8 mouse cellular contexts compared by ENCODE assay signal in the genomic region with DNA sequence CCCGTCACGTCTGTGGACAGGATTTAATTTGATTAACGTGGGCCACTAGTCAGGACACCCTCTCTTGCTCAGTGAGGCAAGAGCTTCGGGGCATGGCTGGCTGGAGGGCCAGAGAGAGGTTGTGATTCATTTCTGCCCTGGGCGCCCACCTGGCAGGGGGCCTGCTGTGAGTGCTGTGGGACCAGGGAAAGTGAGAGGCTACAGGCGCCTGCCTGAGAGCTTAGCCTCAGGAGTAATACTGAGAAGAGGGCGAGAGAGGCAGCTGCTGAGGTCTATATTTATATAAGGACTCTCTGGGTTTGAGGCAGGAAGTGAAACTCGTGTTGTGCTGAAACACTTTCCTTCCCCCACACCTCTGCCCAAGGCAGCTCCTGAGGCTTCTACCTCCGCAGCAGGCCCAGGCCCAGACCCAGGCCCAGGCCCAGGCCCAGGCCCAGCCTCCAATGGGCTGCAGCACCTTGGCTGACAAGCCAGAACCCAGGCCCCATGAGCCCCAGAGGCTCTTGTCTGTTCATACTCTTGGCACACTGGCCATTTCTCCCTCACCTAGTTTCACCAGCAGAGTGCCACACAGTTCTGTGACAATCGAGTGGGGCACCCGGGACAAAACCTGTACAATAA.
DNase-seq lines count a peak whose midpoint lies in the region; ATAC-seq and TF ChIP-seq lines count a peak whose summit lies in the region.

No protein-coding gene starts in this region.

- no peak overlapping the region for H3K4me2 ChIP-seq in hindbrain, embryonic 13.5 days
- H3K4me2 ChIP-seq in intestine, postnatal 0 days (replicated peaks; ENCODE audit: low read depth), result no peak overlapping the region

- WGBS in hindbrain, embryonic 10.5 days, result 57% methylated on average over 11 of the region's 11 CpGs
- 68% methylated on average over 11 of the region's 11 CpGs for WGBS in hindbrain, embryonic 13.5 days
- WGBS in intestine, postnatal 0 days, result 65% methylated on average over 11 of the region's 11 CpGs
- 62% methylated on average over 11 of the region's 11 CpGs for WGBS in small intestine, adult 2 months

- no peak overlapping the region for H3K4me3 ChIP-seq in hindbrain, embryonic 10.5 days
- H3K4me3 ChIP-seq in hindbrain, embryonic 13.5 days, result no peak overlapping the region
- H3K4me3 ChIP-seq in intestine, postnatal 0 days (ENCODE audit: low read depth, low read length), result no peak overlapping the region
- no peak overlapping the region for H3K4me3 ChIP-seq in small intestine, adult 2 months (ENCODE audit: low read depth, low read length)

- no peaks in the 10 kb centered on the region for H3K9me3 ChIP-seq in hindbrain, embryonic 10.5 days
- no peaks in the 10 kb centered on the region for H3K9me3 ChIP-seq in hindbrain, embryonic 13.5 days
- H3K9me3 ChIP-seq in intestine, postnatal 0 days (ENCODE audit: control insufficient read depth), result no peaks in the 10 kb centered on the region

- no peak for ATAC-seq in hindbrain, embryonic 13.5 days (ENCODE audit: low FRiP score)
- ATAC-seq in intestine, postnatal 0 days, result no peak
- no peak for ATAC-seq in erythroid progenitor cell, adult 5-6 weeks (replicated peaks; ENCODE audit: low FRiP score, poor library complexity, severe bottlenecking)

- DNase-seq in hindbrain, embryonic 10.5 days (ENCODE audit: low spot score), result no peak
- DNase-seq in NIH3T3 (ENCODE audit: low read depth), result peak; percentile 58
- DNase-seq in testis, postnatal 10 days (ENCODE audit: low spot score), result no peak
- DNase-seq in urinary bladder, postnatal 4 days (ENCODE audit: low spot score in 2 of 2), result no peak

- no peak for TF ChIP-seq CTCF in intestine, postnatal 0 days (IDR thresholded peaks at IDR 0.05; ENCODE audit: low read depth)
- TF ChIP-seq CTCF in small intestine, adult 2 months (IDR thresholded peaks at IDR 0.05; ENCODE audit: extremely low read depth, insufficient read length, insufficient replicate concordance, low read depth, low read length), result no peak

- H3K36me3 ChIP-seq in hindbrain, embryonic 10.5 days, result no peaks in the 10 kb centered on the region
- no peaks in the 10 kb centered on the region for H3K36me3 ChIP-seq in hindbrain, embryonic 13.5 days
- H3K36me3 ChIP-seq in intestine, postnatal 0 days (ENCODE audit: control insufficient read depth, insufficient read depth), result no peaks in the 10 kb centered on the region
- no peaks in the 10 kb centered on the region for H3K36me3 ChIP-seq in small intestine, adult 2 months (ENCODE audit: control insufficient read depth, insufficient read depth, low read length)

- no peak for TF ChIP-seq POLR2A in small intestine, adult 2 months (IDR thresholded peaks at IDR 0.05; ENCODE audit: low read depth, low read length)

- no peak overlapping the region for H3K9ac ChIP-seq in hindbrain, embryonic 13.5 days
- H3K9ac ChIP-seq in intestine, postnatal 0 days (ENCODE audit: low read depth, low read length), result 0 out of 2 replicates have a peak overlapping the region, but pooled peaks have one; percentile 7

- H3K27me3 ChIP-seq in hindbrain, embryonic 10.5 days (ENCODE audit: insufficient read depth, poor library complexity, severe bottlenecking), result no peaks in the 10 kb centered on the region
- no peaks in the 10 kb centered on the region for H3K27me3 ChIP-seq in hindbrain, embryonic 13.5 days
- no peaks in the 10 kb centered on the region for H3K27me3 ChIP-seq in intestine, postnatal 0 days (replicated peaks; ENCODE audit: control insufficient read depth, insufficient read depth, low read length)
- H3K27me3 ChIP-seq in small intestine, adult 2 months (ENCODE audit: control insufficient read depth, insufficient read depth, low read length), result no peaks in the 10 kb centered on the region

- peak overlapping the region; percentile 71 for H3K27ac ChIP-seq in hindbrain, embryonic 10.5 days
- H3K27ac ChIP-seq in hindbrain, embryonic 13.5 days, result no peak overlapping the region
- no peak overlapping the region for H3K27ac ChIP-seq in intestine, postnatal 0 days (ENCODE audit: low read depth, low read length)
- H3K27ac ChIP-seq in small intestine, adult 2 months (ENCODE audit: insufficient read depth, low read depth, low read length), result peak overlapping the region; percentile 51

- H3K4me1 ChIP-seq in hindbrain, embryonic 10.5 days (replicated peaks), result peaks cover 20% of the 10 kb centered on the region
- 0 out of 2 replicates have a peak, but pooled peaks cover 5% of the 10 kb centered on the region for H3K4me1 ChIP-seq in hindbrain, embryonic 13.5 days (replicated peaks)
- H3K4me1 ChIP-seq in intestine, postnatal 0 days (replicated peaks; ENCODE audit: control insufficient read depth, insufficient read depth, low read length), result no peaks in the 10 kb centered on the region
- no peaks in the 10 kb centered on the region for H3K4me1 ChIP-seq in small intestine, adult 2 months (ENCODE audit: control insufficient read depth, insufficient read depth, insufficient read length, low read length)

Comparison
In these comparisons a context has a peak if more than half of its experiments do, and no peak if none do; other contexts are left out.
1. H3K27ac ChIP-seq: peak in hindbrain, embryonic 10.5 days (single experiment) and small intestine, adult 2 months (single experiment); none in hindbrain, embryonic 13.5 days (single experiment) and intestine, postnatal 0 days (single experiment).